Mouse (Mus musculus) olfactory bulb, adult 2 months (tissue): ENCODE measurements around the gene Arhgap10.

ENCODE experiments used
- CTCF ChIP-seq: fragments of 200-500 bp; IDR thresholded peaks from 2 replicates; pipeline ENCODE4 v1.5.1; 2012; ENCODE audit warnings: low read depth, mild to moderate bottlenecking, low read length, moderate library complexity; ENCODE audit not compliant: insufficient read depth
- POLR2A ChIP-seq: fragments of 200-500 bp; IDR thresholded peaks from 2 replicates; pipeline ENCODE4 v1.6.1; 2012; ENCODE audit warnings: mild to moderate bottlenecking, low read depth, low read length, moderate library complexity; ENCODE audit not compliant: insufficient read depth

- TF ChIP-seq POLR2A (no peak), CTCF (no peak)
Observed at GRCm38 (mm10) chr8:77433221-77433620, 84.5 kb downstream of the Arhgap10 start.
